Mouse (Mus musculus) spleen, adult 18-20 months (tissue): ENCODE data around the gene Ctns.

Source experiments
- DNase-seq, 2 experiments: peaks; one replicate each; pipeline ENCODE4 v3.0.0; 2022; ENCODE audit warnings: mixed read lengths in 2 of 2

Gene Ctns

GRCm38 (mm10) chr11:73137116-73137515 is 61.7 kb downstream of the Ctns start:
- DNase-seq: peak in 1 of 2 experiments; percentile 15

DNA sequence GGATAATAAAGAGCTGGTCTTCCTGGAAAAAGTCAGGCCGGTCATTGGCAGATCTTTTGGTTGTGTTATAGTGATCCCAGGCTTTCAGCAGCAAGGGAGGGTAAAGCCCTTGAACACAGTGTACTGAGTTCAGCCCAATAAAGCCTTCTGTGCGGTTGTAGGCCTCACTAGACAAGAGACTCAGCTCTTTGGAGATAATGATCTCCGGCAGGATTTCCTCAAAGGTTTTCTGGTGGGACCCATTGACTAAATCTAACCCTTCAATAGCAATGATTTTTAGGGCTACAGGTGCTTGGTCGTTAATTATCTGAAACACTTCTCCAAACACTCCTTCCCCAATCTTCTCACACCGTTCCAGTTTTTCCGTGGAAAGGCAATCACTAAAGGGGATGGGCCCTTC is 62.3 kb downstream of the Ctns start:
- no peak for DNase-seq

GRCm38 (mm10) chr11:73134222-73134621 is 64.6 kb downstream of the Ctns start:
- no peak for DNase-seq
